In the genomic region with DNA sequence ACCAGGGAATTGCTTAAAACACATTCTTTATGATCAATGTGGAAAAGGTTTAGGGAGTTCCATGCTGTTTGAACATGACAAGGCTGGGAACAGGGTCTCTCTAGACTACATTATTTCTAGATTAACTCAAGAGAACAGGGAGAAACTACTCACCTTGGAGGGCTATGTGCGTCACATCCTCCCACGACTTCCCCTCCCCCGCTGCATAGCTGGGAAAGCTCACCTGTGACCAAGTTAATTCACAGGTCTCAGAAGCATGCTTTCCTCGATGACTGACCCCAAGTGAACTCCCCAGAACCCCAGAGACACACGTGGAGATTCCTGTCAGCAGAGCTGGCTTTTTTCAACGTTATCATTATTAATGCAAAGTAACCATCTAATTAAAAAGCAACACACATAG, we compare ENCODE assay signal across 29 mouse cellular contexts. TPM values are rescaled to one million over a fixed set of nuclear protein-coding genes. Genes with fewer than 3 reads are reported as not detected.
DNase-seq lines count a peak whose midpoint lies in the region; ATAC-seq and TF ChIP-seq lines count a peak whose summit lies in the region.
"Had no signal": no experiment of that assay in that cellular context is flagged by ENCODE, and none has a peak within 500 bp of the region (broad histone marks: within the 10 kb centered on the region; RNA-seq: fewer than 3 reads in every experiment).

No protein-coding gene starts in this region.

- DNase-seq in CD4-positive, CD25-positive, alpha-beta regulatory T cell, adult 2 months (ENCODE audit: low read depth, low spot score), result peak; percentile 31
- DNase-seq in kidney, adult 2 months, result peak; percentile 14
- DNase-seq in kidney, postnatal 4 days, result peak; percentile 56 to 75
- DNase-seq in kidney, adult 8-10 months, result no peak
- DNase-seq in thymus, postnatal 25 days, result peak; percentile 9
- no peak for DNase-seq in thymus, postnatal 0 days (ENCODE audit: low spot score)
- DNase-seq: cerebellum, adult 8-10 months; cerebellum, postnatal 25 days; forebrain, postnatal 0 days; gastrocnemius, postnatal 14 days; layer of hippocampus, adult 9-11 months; lung, embryonic 14.5 days; lung, postnatal 14 days; retina, postnatal 1 day; right cerebral cortex, postnatal 14 days had no signal

- H3K9me3 ChIP-seq in kidney, embryonic 16.5 days (ENCODE audit: low read length), result peaks cover 9% of the 10 kb centered on the region
- H3K9me3 ChIP-seq: embryonic facial prominence, embryonic 15.5 days; heart, embryonic 10.5 days; heart, embryonic 15.5 days; hindbrain, embryonic 12.5 days; limb, embryonic 10.5 days; limb, embryonic 15.5 days; neural tube, embryonic 15.5 days had no signal

- no peak overlapping the region for H3K4me2 ChIP-seq in kidney, embryonic 16.5 days (replicated peaks; ENCODE audit: low read depth, low read length)
- H3K4me2 ChIP-seq: embryonic facial prominence, embryonic 15.5 days; forebrain, embryonic 12.5 days; heart, embryonic 15.5 days; hindbrain, embryonic 12.5 days; limb, embryonic 15.5 days; lung, embryonic 14.5 days; neural tube, embryonic 15.5 days had no signal

- ATAC-seq in CD4-positive, CD25-positive, alpha-beta regulatory T cell, adult 4 months, result no peak
- ATAC-seq in kidney, embryonic 16.5 days (ENCODE audit: low FRiP score, low TSS enrichment), result no peak
- ATAC-seq: forebrain, postnatal 0 days; hindbrain, postnatal 0 days; intestine, embryonic 16.5 days had no signal

- H3K27me3 ChIP-seq in kidney, adult 2 months (replicated peaks; ENCODE audit: control insufficient read depth, insufficient read depth, low read length), result no peaks in the 10 kb centered on the region
- H3K27me3 ChIP-seq in kidney, embryonic 16.5 days (ENCODE audit: insufficient read depth, low read length), result no peaks in the 10 kb centered on the region
- H3K27me3 ChIP-seq: embryonic facial prominence, embryonic 15.5 days; forebrain, embryonic 12.5 days; heart, embryonic 15.5 days; hindbrain, embryonic 12.5 days; limb, embryonic 15.5 days; neural tube, embryonic 15.5 days had no signal

- H3K36me3 ChIP-seq in kidney, adult 2 months (ENCODE audit: control insufficient read depth, insufficient read depth, low read length), result no peaks in the 10 kb centered on the region
- H3K36me3 ChIP-seq in kidney, embryonic 16.5 days (ENCODE audit: insufficient read depth, low read length), result peaks cover 21% of the 10 kb centered on the region; the same call in 1 of the 2 replicates
- H3K36me3 ChIP-seq: neural tube, embryonic 15.5 days had no signal

- no peak overlapping the region for H3K4me3 ChIP-seq in kidney, adult 2 months (ENCODE audit: insufficient read depth, low read depth, low read length)
- H3K4me3 ChIP-seq in kidney, embryonic 16.5 days (ENCODE audit: low read length), result no peak overlapping the region
- H3K4me3 ChIP-seq: embryonic facial prominence, embryonic 10.5 days; embryonic facial prominence, embryonic 15.5 days; forebrain, embryonic 12.5 days; heart, embryonic 10.5 days; heart, embryonic 15.5 days; hindbrain, embryonic 12.5 days; limb, embryonic 10.5 days; limb, embryonic 15.5 days; neural tube, embryonic 15.5 days had no signal

- no peak for TF ChIP-seq POLR2A in kidney, adult 2 months (IDR thresholded peaks at IDR 0.05; ENCODE audit: low read depth, low read length)

- 46% methylated on average over 6 of the region's 6 CpGs for WGBS in kidney, adult 2 months
- WGBS in kidney, embryonic 16.5 days, result 63% methylated on average over 6 of the region's 6 CpGs

- H3K4me1 ChIP-seq in kidney, adult 2 months (ENCODE audit: control insufficient read depth, insufficient read depth, low read length), result peaks cover 12% of the 10 kb centered on the region
- peaks cover 13% of the 10 kb centered on the region for H3K4me1 ChIP-seq in kidney, embryonic 16.5 days (ENCODE audit: insufficient read depth, low read length)
- H3K4me1 ChIP-seq: forebrain, embryonic 12.5 days; hindbrain, embryonic 12.5 days; limb, embryonic 10.5 days; neural tube, embryonic 15.5 days had no signal

- no peak for TF ChIP-seq CTCF in kidney, adult 2 months (conservative IDR thresholded peaks at IDR 0.05; ENCODE audit: insufficient read depth, insufficient read length, low read depth, low read length)

- H3K9ac ChIP-seq in kidney, embryonic 16.5 days (replicated peaks; ENCODE audit: low read length), result no peak overlapping the region
- H3K9ac ChIP-seq: embryonic facial prominence, embryonic 15.5 days; forebrain, embryonic 12.5 days; forebrain, postnatal 0 days; heart, embryonic 15.5 days; hindbrain, embryonic 12.5 days; limb, embryonic 15.5 days; liver, embryonic 14.5 days; lung, embryonic 14.5 days; neural tube, embryonic 15.5 days had no signal

- H3K27ac ChIP-seq in kidney, adult 2 months (ENCODE audit: insufficient read depth, low read depth, low read length), result no peak overlapping the region
- no peak overlapping the region for H3K27ac ChIP-seq in kidney, embryonic 16.5 days (ENCODE audit: low read length)
- H3K27ac ChIP-seq: embryonic facial prominence, embryonic 10.5 days; embryonic facial prominence, embryonic 15.5 days; forebrain, embryonic 12.5 days; heart, embryonic 10.5 days; heart, embryonic 15.5 days; hindbrain, embryonic 12.5 days; hindbrain, postnatal 0 days; limb, embryonic 10.5 days; limb, embryonic 15.5 days; liver, embryonic 14.5 days; neural tube, embryonic 15.5 days had no signal

RNA-seq across cellular contexts. Expression of gene E2f3, which starts 47.1 kb away (rescaled TPM):
- 1 to 10 TPM; 2.8 to 3.8 TPM for polyA plus RNA-seq in CD4-positive, CD25-positive, alpha-beta regulatory T cell, adult 4 months (2017; shearing (Covaris generic))
- polyA plus RNA-seq in kidney, adult 2 months (2012; rRNA removed), result 2.1 and 2.2 TPM in 2 replicates
- polyA plus RNA-seq in kidney, embryonic 16.5 days (2015; fragmentation: Nextera tagmentation; extraction: Ambion mirVana), result 14.6 and 15.8 TPM in 2 replicates
- 7.1 and 7.5 TPM in 2 replicates for polyA plus RNA-seq in thymus, postnatal 0 days (2015; fragmentation: Nextera tagmentation; extraction: Ambion mirVana)

Comparison
In these comparisons a context has a peak if more than half of its experiments do, and no peak if none do; other contexts are left out.
1. DNase-seq: peak in CD4-positive, CD25-positive, alpha-beta regulatory T cell, adult 2 months (single experiment), kidney, adult 2 months (single experiment), kidney, postnatal 4 days (2 of 2) and thymus, postnatal 25 days (single experiment); none in kidney, adult 8-10 months (0 of 2) and thymus, postnatal 0 days (single experiment).